Mouse (Mus musculus): ENCODE data around the gene Jdp2. TPM values are rescaled to one million over a fixed set of nuclear protein-coding genes. Genes with fewer than 3 reads are reported as not detected.

Jdp2 gene
- total RNA-seq, 2 experiments from 2014 or later = 81.5 to 95.1 TPM

DNA sequence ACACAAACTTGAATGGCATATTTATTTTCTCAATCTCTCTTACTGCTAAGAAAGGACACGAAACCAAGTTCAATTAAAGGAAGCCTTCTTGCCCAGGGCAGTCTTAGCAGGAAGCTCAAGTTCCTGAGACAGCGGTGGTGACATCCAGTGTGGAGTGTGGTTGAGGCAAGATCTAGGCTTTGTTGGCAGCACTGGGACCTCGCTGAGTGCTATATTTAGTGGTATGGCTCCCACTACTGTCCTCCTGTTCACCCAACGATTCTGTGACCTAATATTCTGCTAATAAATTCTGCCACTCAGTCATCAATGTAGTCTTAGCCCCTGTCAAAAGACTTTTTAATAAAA lies 23.4 kb upstream of the Jdp2 start:
- H3K27ac ChIP-seq = no peak overlapping the region
- no peak for TF ChIP-seq CTCF (IDR thresholded peaks at IDR 0.05)
- H3K4me3 ChIP-seq = no peak overlapping the region
- intact Hi-C loops (cut with DNase I) = no loop called here
- DNase-seq (ENCODE audit: extremely low spot score in 1 of 2, low spot score in 2 of 2) = no peak

- intact Hi-C loops (cut with DNase I) = no loop called here
- no peak for TF ChIP-seq CTCF (IDR thresholded peaks at IDR 0.05)
- no peak overlapping the region for H3K27ac ChIP-seq
- no peak overlapping the region for H3K4me3 ChIP-seq
- DNase-seq (ENCODE audit: extremely low spot score in 1 of 2, low spot score in 2 of 2) = no peak
Observed at GRCm38 (mm10) chr12:85581261-85582066, 17.4 kb upstream of the Jdp2 start.

- intact Hi-C loops (cut with DNase I) = no loop called here
- H3K4me3 ChIP-seq = no peak overlapping the region
- DNase-seq (ENCODE audit: extremely low spot score in 1 of 2, low spot score in 2 of 2) = no peak
- no peak overlapping the region for H3K27ac ChIP-seq
- TF ChIP-seq CTCF (IDR thresholded peaks at IDR 0.05) = no peak
Observed at GRCm38 (mm10) chr12:85582067-85582316, 16.8 kb upstream of the Jdp2 start.

DNA sequence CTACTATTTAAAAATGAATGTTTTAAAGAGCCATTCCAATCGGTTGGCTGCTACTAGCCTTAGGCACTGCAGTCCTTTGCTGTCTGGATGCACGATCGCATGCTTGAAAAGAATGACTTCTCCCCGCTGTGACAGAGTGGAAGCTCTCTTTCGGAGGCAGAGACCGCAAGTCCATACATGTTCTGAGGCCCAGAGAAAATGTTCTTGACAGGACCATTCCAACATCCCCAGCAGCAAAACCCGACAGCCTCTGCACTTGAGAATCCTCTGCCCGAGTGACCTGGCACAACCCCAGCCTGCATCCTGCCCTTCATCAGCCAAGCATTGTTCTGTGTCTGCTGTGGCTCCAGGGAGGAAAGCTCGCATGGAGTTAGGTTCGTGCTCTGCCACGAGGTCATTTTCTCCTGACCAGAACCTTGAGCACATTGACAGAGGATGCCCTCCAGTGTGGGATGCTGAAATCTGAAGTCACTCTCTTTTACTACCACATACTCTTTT lies 13.0 kb upstream of the Jdp2 start:
- H3K27ac ChIP-seq = no peak overlapping the region

DNA sequence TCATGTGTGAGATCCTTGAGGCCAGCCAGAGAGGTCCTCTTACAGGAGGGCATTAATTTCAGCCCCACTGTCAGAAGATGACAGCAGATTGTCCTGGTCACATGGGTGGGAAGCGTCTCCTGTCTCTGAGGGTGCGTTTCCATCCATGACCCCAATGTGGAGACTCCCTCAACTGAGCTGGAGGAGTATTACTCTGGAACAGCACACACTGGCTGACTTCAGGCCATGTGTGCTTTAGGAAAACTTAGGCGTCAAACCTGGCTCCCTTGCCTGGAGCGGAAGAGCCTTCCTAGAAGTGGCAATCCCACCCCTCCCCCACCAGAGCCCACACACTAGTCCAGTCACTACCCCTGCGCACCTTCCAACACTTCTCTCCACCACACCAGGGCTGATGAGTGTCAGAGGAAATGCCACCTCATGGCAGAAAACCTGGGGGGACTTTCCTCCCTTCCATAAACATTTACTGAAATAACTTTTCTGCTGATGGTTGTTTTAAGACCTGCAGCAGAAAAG lies 8.9 kb upstream of the Jdp2 start:
- no peak for TF ChIP-seq CTCF (IDR thresholded peaks at IDR 0.05)
- no peak for DNase-seq (ENCODE audit: extremely low spot score in 1 of 2, low spot score in 2 of 2)
- intact Hi-C loops (cut with DNase I) = loop anchor here (5.0 kb wide), 1 partner anchor 63 kb away; no protein-coding TSS in a partner anchor

More for the DNA sequence above, 13.0 kb upstream of the Jdp2 start:
- no peak for DNase-seq (ENCODE audit: extremely low spot score in 1 of 2, low spot score in 2 of 2)
- no peak for TF ChIP-seq CTCF (IDR thresholded peaks at IDR 0.05)
- intact Hi-C loops (cut with DNase I) = no loop called here
- no peak overlapping the region for H3K4me3 ChIP-seq

DNA sequence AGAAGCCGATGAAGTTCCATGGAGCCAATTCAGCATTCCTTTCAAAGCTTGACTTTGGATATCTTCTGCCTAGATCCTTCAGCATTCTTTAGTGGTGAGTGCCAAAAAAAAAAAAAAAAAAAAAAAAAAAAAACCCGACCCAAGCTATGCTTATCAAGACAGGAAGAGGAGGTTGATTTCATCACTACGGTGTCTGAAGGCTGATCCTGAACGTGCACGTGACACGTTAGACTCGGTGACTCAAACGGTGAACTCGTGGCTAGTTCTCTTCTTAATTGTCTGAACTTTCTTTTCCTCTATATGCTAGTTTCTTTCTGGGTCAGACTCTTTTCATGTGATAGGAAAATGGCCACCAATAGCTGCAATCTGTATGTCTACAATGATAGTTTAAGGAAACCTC lies 5.9 kb upstream of the Jdp2 start:
- Histone ChIP-seq H3K27ac (no peak overlapping the region), H3K4me3 (no peak overlapping the region)
- DNase-seq (ENCODE audit: extremely low spot score in 1 of 2, low spot score in 2 of 2) = no peak
- intact Hi-C loops (cut with DNase I) = loop anchor here (5.0 kb wide), 1 partner anchor 66 kb away; no protein-coding TSS in a partner anchor
- TF ChIP-seq CTCF (IDR thresholded peaks at IDR 0.05) = no peak

More for the DNA sequence above, 8.9 kb upstream of the Jdp2 start:
- Histone ChIP-seq H3K4me3 (no peak overlapping the region), H3K27ac (no peak overlapping the region)

GRCm38 (mm10) chr12:85594390-85594789 lies 4.4 kb upstream of the Jdp2 start:
- no peak overlapping the region for H3K4me3 ChIP-seq
- intact Hi-C loops (cut with DNase I) = loop anchor here (5.0 kb wide), 1 partner anchor 67 kb away; no protein-coding TSS in a partner anchor
- no peak; the same call in none of the 2 replicates for TF ChIP-seq CTCF (IDR thresholded peaks at IDR 0.05)
- DNase-seq (ENCODE audit: extremely low spot score in 1 of 2, low spot score in 2 of 2) = no peak
- no peak overlapping the region for H3K27ac ChIP-seq

DNA sequence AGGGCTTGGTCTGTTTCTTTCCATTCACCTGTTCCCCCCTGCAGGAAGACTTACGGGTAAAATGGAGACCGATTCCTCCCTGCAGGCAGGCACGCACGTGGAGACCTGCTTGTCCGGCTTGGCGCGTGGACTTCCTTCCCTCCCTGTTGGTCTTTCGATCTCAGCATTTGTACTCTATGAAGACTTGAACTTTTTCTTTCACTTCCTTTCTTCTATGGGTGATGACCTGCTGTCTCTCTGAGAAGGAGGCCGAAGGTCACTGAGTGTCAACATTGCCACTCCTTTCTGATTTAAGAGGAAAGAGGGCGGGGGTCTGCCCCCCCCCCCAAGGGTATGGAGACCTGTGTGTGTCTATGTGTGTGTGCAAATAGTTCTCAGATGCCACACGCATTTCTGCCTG lies 774 bp upstream of the Jdp2 start:
- intact Hi-C loops (cut with DNase I) = loop anchor here (2.0 kb wide), 1 partner anchor 27 kb away; no protein-coding TSS in a partner anchor

GRCm38 (mm10) chr12:85599478-85600152 lies 788 bp downstream of the Jdp2 start:
- peak in 1 of 2 experiments; percentile 54 for DNase-seq (ENCODE audit: extremely low spot score in 1 of 2, low spot score in 2 of 2)
- intact Hi-C loops (cut with DNase I) = loop anchor here (2.0 kb wide), 2 partner anchors 17 to 29 kb away; no protein-coding TSS in a partner anchor
- H3K27ac ChIP-seq = peak overlapping the region; percentile 96
- peak overlapping the region; percentile 97 for H3K4me3 ChIP-seq
- no peak for TF ChIP-seq CTCF (IDR thresholded peaks at IDR 0.05)

More for the DNA sequence above, 774 bp upstream of the Jdp2 start:
- DNase-seq (ENCODE audit: extremely low spot score in 1 of 2, low spot score in 2 of 2) = no peak
- no peak for TF ChIP-seq CTCF (IDR thresholded peaks at IDR 0.05)
- H3K4me3 ChIP-seq = peak overlapping the region; percentile 97
- peak overlapping the region; percentile 96 for H3K27ac ChIP-seq

DNA sequence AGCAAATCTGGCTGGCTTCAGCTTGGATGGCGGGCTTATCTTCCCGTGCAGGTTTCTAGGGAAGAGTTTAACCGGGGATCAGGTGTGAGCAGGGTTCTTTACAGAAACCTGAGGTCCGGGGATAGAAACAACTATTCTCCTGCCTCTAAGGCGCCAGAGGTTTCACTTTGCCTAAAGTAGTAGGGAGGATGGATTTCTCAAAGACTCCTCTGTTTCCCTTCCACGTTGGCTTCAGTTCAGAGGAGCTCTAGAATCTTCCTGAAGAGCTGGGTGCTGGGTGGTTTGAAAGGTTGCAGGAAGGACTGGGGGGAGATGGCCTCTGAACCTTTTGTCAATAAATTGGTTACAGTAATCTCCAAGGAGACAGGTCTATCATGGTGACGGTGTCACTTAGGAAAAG lies 1.8 kb downstream of the Jdp2 start:
- Histone ChIP-seq H3K27ac (peak overlapping the region; percentile 96), H3K4me3 (peak overlapping the region; percentile 97)
- intact Hi-C loops (cut with DNase I) = loop anchor here (2.0 kb wide), 1 partner anchor 16 kb away; no protein-coding TSS in a partner anchor
- DNase-seq (ENCODE audit: extremely low spot score in 1 of 2, low spot score in 2 of 2) = no peak
- no peak for TF ChIP-seq CTCF (IDR thresholded peaks at IDR 0.05)

DNA sequence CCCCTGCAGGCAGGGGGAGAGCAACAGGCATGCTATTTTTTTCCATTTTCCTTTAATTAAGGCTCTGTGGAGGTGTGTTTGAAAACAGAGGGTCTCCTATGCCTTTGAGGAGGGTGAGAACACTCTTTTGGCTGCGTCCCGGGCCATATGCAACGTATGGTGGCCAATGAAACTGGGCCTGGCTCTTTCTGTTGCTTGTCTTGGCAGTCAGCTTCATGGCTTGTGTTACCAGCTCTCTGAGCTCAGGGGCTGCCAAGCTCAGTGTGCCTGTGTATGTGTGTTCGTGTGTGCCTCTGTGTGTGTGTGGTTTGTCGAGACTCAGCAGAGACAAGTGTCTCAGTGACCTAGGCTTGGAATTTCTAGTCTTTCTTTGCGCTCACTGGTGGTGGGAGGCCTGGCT lies 2.7 kb downstream of the Jdp2 start:
- Histone ChIP-seq H3K4me3 (peak overlapping the region; percentile 97), H3K27ac (peak overlapping the region; percentile 96)
- no peak for TF ChIP-seq CTCF (IDR thresholded peaks at IDR 0.05)
- intact Hi-C loops (cut with DNase I) = loop anchor here (2.0 kb wide), 1 partner anchor 15 kb away; no protein-coding TSS in a partner anchor
- no peak for DNase-seq (ENCODE audit: extremely low spot score in 1 of 2, low spot score in 2 of 2)

DNA sequence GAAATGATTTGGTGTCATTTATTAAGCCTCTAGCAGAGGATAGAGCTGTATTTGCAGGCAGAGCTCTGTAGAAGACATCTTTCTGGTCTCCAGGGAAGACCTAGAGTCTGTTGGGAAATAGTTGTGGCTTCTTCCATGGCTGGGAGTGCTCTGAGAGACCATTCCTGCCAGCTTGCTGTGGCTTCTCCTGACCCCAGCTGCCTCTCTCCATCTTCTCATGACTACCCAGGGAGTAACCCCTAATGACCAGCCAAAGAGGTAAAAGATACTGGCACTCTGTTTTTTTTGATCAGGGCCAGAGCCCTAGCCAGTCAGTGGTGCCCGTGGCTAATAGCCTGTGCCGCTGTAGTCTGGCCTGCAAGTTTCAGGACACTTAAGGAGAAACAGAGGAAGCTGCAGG lies 3.3 kb downstream of the Jdp2 start:
- intact Hi-C loops (cut with DNase I) = no loop called here
- Histone ChIP-seq H3K4me3 (peak overlapping the region; percentile 97), H3K27ac (peak overlapping the region; percentile 96)
- no peak for DNase-seq (ENCODE audit: extremely low spot score in 1 of 2, low spot score in 2 of 2)
- TF ChIP-seq CTCF (IDR thresholded peaks at IDR 0.05) = no peak
